Mouse (Mus musculus): Measurements from ENCODE around the gene Nagpa.

- TF ChIP-seq POLR2A (IDR thresholded peaks at IDR 0.05; ENCODE audit: control insufficient read depth, low read depth, low read length) (no peak), CTCF (IDR thresholded peaks at IDR 0.05; ENCODE audit: control insufficient read depth, insufficient read depth, insufficient replicate concordance, low read depth, low read length) (no peak)
Observed at GRCm38 (mm10) chr16:5153299-5154026, 50.3 kb downstream of the Nagpa start.
